Mouse (Mus musculus): ENCODE data around the gene Cyth1. TPM values are rescaled to one million over a fixed set of nuclear protein-coding genes. Genes with fewer than 3 reads are reported as not detected.

The Cyth1 gene
- polyA plus RNA-seq, 1 experiment from 2014 or later, result 34.6 TPM

DNA sequence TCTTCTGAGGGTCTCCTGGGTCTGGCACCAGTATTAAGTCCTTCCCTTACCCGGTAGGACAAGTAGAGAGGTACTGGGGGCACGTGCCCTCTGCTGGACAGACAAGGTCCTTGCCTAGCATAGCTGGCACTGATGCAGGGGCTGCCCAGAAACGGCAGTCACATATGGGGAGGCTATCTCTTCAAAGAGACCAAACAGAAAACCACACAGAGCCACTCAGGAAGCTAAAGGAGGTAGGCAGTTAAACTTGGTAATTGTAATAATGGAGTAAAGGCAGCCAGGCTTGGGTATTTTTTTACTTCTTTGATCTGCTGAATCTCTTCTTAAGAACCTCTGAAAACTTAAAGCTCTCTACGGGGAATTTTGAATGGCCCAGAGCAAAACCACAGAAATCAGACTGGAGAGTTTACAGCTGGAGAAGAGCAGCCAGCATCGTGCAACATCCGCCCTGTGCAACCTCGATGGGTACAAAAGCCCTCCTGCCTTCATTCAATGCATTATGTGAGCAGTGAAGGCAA lies 16.0 kb downstream of the Cyth1 start:
- H3K4me1 ChIP-seq, result no peaks in the 10 kb centered on the region
- no peaks in the 10 kb centered on the region for H3K9me3 ChIP-seq
- H3K27me3 ChIP-seq, result no peaks in the 10 kb centered on the region
- WGBS, result 33% methylated on average over 7 of the region's 7 CpGs
- no peak overlapping the region for H3K27ac ChIP-seq (replicated peaks)
- no peaks in the 10 kb centered on the region for H3K36me3 ChIP-seq
- ATAC-seq (replicated peaks), result no peak
- H3K4me2 ChIP-seq (replicated peaks), result no peak overlapping the region
- no peak overlapping the region for H3K4me3 ChIP-seq
- no peak overlapping the region for H3K9ac ChIP-seq (replicated peaks)

DNA sequence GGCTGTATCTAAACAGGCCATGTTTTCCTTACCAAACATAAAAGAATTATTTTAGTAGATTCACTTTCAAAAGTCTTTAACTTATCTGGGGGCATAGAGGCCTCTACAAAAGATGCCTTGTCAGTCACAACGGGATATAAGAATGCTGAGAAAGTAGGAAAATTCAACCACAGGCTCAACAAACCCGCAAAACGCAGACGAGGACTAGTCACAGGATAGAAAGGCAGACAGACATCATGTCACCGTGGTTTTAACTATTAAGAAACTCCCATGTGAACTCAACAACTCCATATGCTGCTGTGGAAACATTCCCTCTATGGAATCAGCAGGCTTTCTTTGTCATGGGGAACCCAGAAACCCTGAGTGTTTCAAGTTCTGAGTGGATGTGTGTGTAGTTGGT lies 18.5 kb downstream of the Cyth1 start:
- H3K27ac ChIP-seq (replicated peaks), result no peak overlapping the region
- peaks cover 3% of the 10 kb centered on the region; the same call in 1 of the 2 replicates for H3K4me1 ChIP-seq
- ATAC-seq (replicated peaks), result no peak
- no peaks in the 10 kb centered on the region for H3K36me3 ChIP-seq
- H3K4me2 ChIP-seq (replicated peaks), result no peak overlapping the region
- H3K9me3 ChIP-seq, result no peaks in the 10 kb centered on the region
- 87% methylated on average over 5 of the region's 5 CpGs for WGBS
- no peak overlapping the region for H3K4me3 ChIP-seq
- no peak overlapping the region for H3K9ac ChIP-seq (replicated peaks)
- no peaks in the 10 kb centered on the region for H3K27me3 ChIP-seq

DNA sequence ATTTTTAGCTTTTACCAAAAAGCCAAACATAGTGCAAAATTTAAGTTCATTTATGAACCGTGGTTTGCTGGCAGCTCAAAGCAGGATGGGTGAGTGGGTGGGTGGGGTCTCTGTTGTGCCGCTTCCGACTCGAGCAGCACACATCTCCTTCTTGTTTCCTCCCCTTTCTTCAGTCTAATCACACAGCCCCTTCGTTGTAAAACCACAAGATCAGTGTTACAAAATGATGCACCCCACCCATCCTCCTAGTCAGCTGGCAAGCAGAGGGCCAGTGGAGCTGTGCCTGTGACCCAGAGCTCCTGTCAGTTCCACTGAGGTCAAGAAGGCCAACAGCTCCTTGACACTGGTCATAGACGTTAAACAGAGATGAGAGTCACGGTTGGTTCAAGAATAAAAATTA lies 20.7 kb downstream of the Cyth1 start:
- peaks cover 3% of the 10 kb centered on the region; the same call in 1 of the 2 replicates for H3K4me1 ChIP-seq
- 86% methylated on average over 7 of the region's 7 CpGs for WGBS
- H3K27ac ChIP-seq (replicated peaks), result no peak overlapping the region
- ATAC-seq (replicated peaks), result no peak
- no peak overlapping the region for H3K4me2 ChIP-seq (replicated peaks)
- no peak overlapping the region for H3K4me3 ChIP-seq
- H3K27me3 ChIP-seq, result no peaks in the 10 kb centered on the region
- H3K9ac ChIP-seq (replicated peaks), result no peak overlapping the region
- no peaks in the 10 kb centered on the region for H3K9me3 ChIP-seq
- no peaks in the 10 kb centered on the region for H3K36me3 ChIP-seq

GRCm38 (mm10) chr11:118226850-118227249 lies 21.5 kb downstream of the Cyth1 start:
- no peaks in the 10 kb centered on the region for H3K27me3 ChIP-seq
- no peak overlapping the region for H3K9ac ChIP-seq (replicated peaks)
- ATAC-seq (replicated peaks), result no peak
- no peaks in the 10 kb centered on the region for H3K36me3 ChIP-seq
- H3K4me1 ChIP-seq, result peaks cover 3% of the 10 kb centered on the region; the same call in 1 of the 2 replicates
- no peak overlapping the region for H3K4me3 ChIP-seq
- no peak overlapping the region for H3K27ac ChIP-seq (replicated peaks)
- H3K9me3 ChIP-seq, result no peaks in the 10 kb centered on the region
- WGBS, result 96% methylated on average over 7 of the region's 7 CpGs
- H3K4me2 ChIP-seq (replicated peaks), result no peak overlapping the region

GRCm38 (mm10) chr11:118225862-118226261 lies 22.5 kb downstream of the Cyth1 start:
- H3K27me3 ChIP-seq, result no peaks in the 10 kb centered on the region
- H3K9ac ChIP-seq (replicated peaks), result no peak overlapping the region
- no peak overlapping the region for H3K4me2 ChIP-seq (replicated peaks)
- H3K4me1 ChIP-seq, result peaks cover 3% of the 10 kb centered on the region; the same call in 1 of the 2 replicates
- H3K9me3 ChIP-seq, result no peaks in the 10 kb centered on the region
- no peak overlapping the region for H3K4me3 ChIP-seq
- 29% methylated on average over 1 of the region's 1 CpGs for WGBS
- ATAC-seq (replicated peaks), result no peak
- no peak overlapping the region for H3K27ac ChIP-seq (replicated peaks)
- H3K36me3 ChIP-seq, result no peaks in the 10 kb centered on the region

DNA sequence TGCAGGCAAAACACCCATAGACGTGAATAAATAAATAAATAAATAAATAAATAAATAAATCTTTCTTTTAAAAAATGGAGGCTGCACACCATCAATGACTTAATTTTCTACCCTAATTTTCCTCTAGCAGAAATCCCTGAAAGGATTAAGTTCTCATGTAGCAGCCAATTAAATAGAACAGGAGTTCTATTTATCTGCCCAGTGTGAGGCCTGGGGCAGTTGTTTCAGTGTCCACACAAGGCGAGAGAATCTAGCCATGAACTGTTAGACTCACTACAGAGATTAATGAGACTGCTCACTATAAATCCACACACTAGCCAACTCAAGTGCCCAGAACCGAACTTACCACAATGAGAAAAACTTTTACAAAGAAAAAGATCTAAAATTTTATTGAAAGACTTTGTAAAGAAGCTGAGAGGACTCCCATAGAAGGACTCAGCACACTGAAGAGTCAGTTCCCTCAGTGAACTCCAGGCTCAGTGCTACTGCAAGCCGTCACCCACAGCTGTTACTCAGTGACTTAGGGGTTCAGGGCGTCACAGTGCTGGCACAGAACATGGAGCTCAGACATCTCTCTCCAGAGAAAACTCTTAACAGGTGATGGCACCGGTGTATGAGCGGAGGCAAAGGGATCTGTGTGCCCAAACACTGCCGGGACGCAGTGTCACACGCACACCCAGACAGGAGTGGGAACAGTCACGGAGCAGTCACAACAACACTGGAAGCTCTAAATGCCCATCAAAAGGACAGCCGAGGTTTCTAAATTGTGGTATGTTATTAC lies 23.1 kb downstream of the Cyth1 start:
- Histone ChIP-seq H3K36me3 (no peaks in the 10 kb centered on the region), H3K9me3 (no peaks in the 10 kb centered on the region), H3K9ac (replicated peaks) (no peak overlapping the region), H3K4me1 (peaks cover 3% of the 10 kb centered on the region; the same call in 1 of the 2 replicates), H3K4me3 (no peak overlapping the region), H3K27ac (replicated peaks) (no peak overlapping the region), H3K27me3 (no peaks in the 10 kb centered on the region), H3K4me2 (replicated peaks) (no peak overlapping the region)
- WGBS, result 40% methylated on average over 12 of the region's 12 CpGs
- no peak for ATAC-seq (replicated peaks)

DNA sequence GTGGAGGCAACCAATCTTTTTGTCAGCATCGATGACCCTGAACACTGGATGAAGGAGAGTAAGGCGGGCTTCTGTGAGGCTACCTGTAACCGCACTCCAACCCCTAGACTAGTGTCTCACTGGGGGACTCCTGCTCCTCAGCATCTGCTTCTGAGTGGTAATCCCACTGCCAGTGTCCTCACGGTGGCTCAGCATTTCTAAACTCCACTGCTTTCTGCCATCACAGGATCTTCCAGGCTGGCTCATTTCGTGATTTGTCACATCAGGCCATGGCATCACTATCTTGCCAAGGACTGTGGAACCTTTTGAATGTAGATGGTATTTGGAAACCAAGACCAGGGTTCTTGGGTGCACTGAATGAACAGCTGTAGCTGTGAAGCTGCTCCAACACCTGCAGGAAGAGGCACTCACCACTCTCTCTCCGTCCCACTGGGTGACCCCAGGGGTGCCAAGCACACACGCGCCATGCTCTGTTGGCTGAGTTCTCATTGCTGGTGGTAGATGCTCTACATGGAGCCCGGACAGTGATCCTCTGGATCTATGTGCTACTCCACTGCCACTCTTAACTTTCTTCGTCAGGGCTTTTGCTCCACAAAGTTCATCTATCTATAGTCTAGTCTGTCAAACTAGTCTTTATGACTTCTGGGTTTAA lies 24.9 kb downstream of the Cyth1 start:
- no peak overlapping the region for H3K27ac ChIP-seq (replicated peaks)
- 90% methylated on average over 10 of the region's 10 CpGs for WGBS
- no peak overlapping the region for H3K4me2 ChIP-seq (replicated peaks)
- H3K27me3 ChIP-seq, result no peaks in the 10 kb centered on the region
- no peaks in the 10 kb centered on the region for H3K9me3 ChIP-seq
- H3K36me3 ChIP-seq, result no peaks in the 10 kb centered on the region
- peaks cover 3% of the 10 kb centered on the region; the same call in 1 of the 2 replicates for H3K4me1 ChIP-seq
- H3K9ac ChIP-seq (replicated peaks), result no peak overlapping the region
- ATAC-seq (replicated peaks), result no peak
- H3K4me3 ChIP-seq, result no peak overlapping the region

DNA sequence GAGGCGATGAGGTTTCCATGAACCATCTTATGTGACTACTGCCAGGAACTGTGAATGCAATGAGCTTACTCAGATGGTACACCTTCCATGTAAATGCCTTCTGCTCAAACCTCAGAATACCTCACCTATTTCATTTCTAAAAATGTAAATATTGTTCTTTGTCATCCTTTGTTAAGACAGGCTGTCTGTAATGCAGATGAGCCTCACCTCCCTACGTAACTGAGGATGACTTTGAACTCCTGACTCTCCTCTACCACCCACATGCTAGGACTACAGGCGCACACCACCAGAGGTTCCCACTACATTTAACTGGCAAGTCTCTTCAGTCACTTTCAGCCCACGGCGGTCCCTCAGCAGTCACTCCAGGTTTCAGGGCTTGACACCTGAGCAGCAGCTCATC lies 25.5 kb downstream of the Cyth1 start:
- no peaks in the 10 kb centered on the region for H3K27me3 ChIP-seq
- no peak overlapping the region for H3K4me2 ChIP-seq (replicated peaks)
- H3K4me1 ChIP-seq, result peaks cover 3% of the 10 kb centered on the region; the same call in 1 of the 2 replicates
- no peaks in the 10 kb centered on the region for H3K9me3 ChIP-seq
- ATAC-seq (replicated peaks), result no peak
- no peaks in the 10 kb centered on the region for H3K36me3 ChIP-seq
- no peak overlapping the region for H3K27ac ChIP-seq (replicated peaks)
- no peak overlapping the region for H3K4me3 ChIP-seq
- WGBS, result 90% methylated on average over 5 of the region's 5 CpGs
- H3K9ac ChIP-seq (replicated peaks), result no peak overlapping the region

DNA sequence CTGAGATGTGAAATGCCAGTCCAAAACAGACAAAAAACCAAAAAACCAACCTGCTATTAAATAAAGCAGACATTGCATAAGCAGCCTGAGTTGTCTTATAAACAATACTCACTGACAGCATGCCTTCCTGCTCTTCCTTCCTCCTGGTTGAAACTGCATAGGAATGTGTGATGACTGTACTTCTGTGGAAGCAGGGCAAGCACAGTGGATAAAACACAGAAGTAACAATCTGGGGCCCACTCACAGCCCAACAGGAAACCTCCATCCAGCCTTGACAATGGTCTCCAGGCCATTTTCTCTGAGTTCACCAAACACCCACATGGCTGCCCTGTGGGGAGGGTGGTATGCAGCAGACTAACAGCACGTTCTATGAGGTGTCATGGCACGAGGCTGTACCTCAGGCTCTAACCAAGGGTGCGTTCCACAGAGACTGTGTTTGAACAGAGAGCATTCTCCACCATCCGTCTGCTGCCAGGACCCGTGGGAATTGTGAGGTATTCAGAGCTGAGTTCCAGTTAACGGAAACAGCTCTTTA lies 26.0 kb downstream of the Cyth1 start:
- ATAC-seq (replicated peaks), result no peak
- no peak overlapping the region for H3K27ac ChIP-seq (replicated peaks)
- H3K36me3 ChIP-seq, result no peaks in the 10 kb centered on the region
- no peaks in the 10 kb centered on the region for H3K27me3 ChIP-seq
- H3K4me3 ChIP-seq, result no peak overlapping the region
- H3K9me3 ChIP-seq, result no peaks in the 10 kb centered on the region
- WGBS, result 76% methylated on average over 6 of the region's 6 CpGs
- H3K9ac ChIP-seq (replicated peaks), result no peak overlapping the region
- peaks cover 3% of the 10 kb centered on the region; the same call in 1 of the 2 replicates for H3K4me1 ChIP-seq
- H3K4me2 ChIP-seq (replicated peaks), result no peak overlapping the region

GRCm38 (mm10) chr11:118220561-118221262 lies 27.7 kb downstream of the Cyth1 start:
- Histone ChIP-seq H3K27me3 (no peaks in the 10 kb centered on the region), H3K9me3 (no peaks in the 10 kb centered on the region), H3K27ac (replicated peaks) (no peak overlapping the region), H3K4me2 (replicated peaks) (no peak overlapping the region), H3K9ac (replicated peaks) (no peak overlapping the region), H3K4me1 (peaks cover 3% of the 10 kb centered on the region; the same call in 1 of the 2 replicates), H3K36me3 (no peaks in the 10 kb centered on the region), H3K4me3 (no peak overlapping the region)
- no peak for ATAC-seq (replicated peaks)
- WGBS, result 24% methylated on average over 7 of the region's 7 CpGs

- no peak overlapping the region for H3K4me3 ChIP-seq
- H3K4me2 ChIP-seq (replicated peaks), result no peak overlapping the region
- H3K9ac ChIP-seq (replicated peaks), result no peak overlapping the region
- no peaks in the 10 kb centered on the region for H3K4me1 ChIP-seq
- H3K27me3 ChIP-seq, result no peaks in the 10 kb centered on the region
- H3K36me3 ChIP-seq, result no peaks in the 10 kb centered on the region
- no peaks in the 10 kb centered on the region for H3K9me3 ChIP-seq
- 86% methylated on average over 4 of the region's 4 CpGs for WGBS
- ATAC-seq (replicated peaks), result no peak
- H3K27ac ChIP-seq (replicated peaks), result no peak overlapping the region
Measured at GRCm38 (mm10) chr11:118219066-118219465, 29.3 kb downstream of the Cyth1 start.

- H3K4me2 ChIP-seq (replicated peaks), result no peak overlapping the region
- H3K4me3 ChIP-seq, result no peak overlapping the region
- WGBS, result 93% methylated on average over 6 of the region's 6 CpGs
- H3K27ac ChIP-seq (replicated peaks), result no peak overlapping the region
- peaks cover 15% of the 10 kb centered on the region for H3K4me1 ChIP-seq
- no peaks in the 10 kb centered on the region for H3K27me3 ChIP-seq
- no peaks in the 10 kb centered on the region for H3K9me3 ChIP-seq
- no peaks in the 10 kb centered on the region for H3K36me3 ChIP-seq
- no peak overlapping the region for H3K9ac ChIP-seq (replicated peaks)
- ATAC-seq (replicated peaks), result no peak
Measured at GRCm38 (mm10) chr11:118216468-118216867, 31.9 kb downstream of the Cyth1 start.
